Mouse (Mus musculus) left cerebral cortex, adult 9 months (tissue): ENCODE measurements at regions not wholly inside any gene's neighbourhood (a gene's known extent, or its start where the extent isn't known, plus 50 kb on each side); places are given as distances from the start of the nearest gene placed in this dataset.

ENCODE experiments used
- DNase-seq, 2 experiments: peaks; one replicate each; pipeline ENCODE4 v3.0.0; 2022; ENCODE audit warnings: low spot score in 2 of 2

DNA sequence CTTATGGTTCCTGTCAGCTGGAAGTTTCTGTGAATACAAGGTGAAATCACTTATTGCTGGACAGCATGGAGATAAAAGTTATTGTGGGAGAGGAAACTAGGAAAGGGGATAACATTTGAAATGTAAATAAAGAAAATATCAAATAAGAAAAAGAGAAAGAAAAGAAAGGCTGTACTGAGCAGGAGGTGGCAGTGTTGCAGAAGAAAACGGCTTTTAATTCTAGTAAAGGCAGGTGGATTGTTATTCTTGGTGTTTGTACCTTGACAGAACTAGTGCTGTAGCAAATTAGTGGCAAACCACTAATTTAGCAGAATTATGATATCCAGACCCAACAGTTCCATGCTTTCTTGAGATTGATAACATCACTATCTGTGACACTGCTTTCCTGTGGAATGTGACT lies 52.6 kb downstream of the Gm10358 start:
- peak in 1 of 2 experiments; percentile 7 for DNase-seq

GRCm38 (mm10) chr8:75350141-75350540 lies 56.2 kb downstream of the Gm10358 start:
- DNase-seq: no peak

DNA sequence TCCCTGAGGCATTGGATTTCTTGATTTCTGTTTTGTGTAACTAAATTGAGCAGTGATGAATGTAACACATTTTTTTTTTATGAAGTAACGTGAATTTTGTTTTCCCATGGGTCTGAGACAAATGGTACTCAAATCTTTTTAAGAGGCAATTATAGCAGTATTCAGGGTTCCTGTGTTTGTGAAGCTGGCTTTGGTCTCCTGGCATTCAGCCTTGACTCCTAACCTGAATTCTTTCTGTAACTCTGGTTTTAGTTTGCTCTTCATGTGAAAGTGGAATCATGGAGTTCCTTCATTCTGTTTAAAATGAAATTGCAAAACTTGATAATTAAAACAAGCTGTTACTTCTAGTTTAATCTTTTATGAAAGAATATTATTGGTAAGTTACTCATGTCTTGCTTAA lies 58.3 kb downstream of the Gm10358 start:
- DNase-seq: no peak

GRCm38 (mm10) chr8:75320614-75321013 lies 85.8 kb downstream of the Gm10358 start:
- no peak for DNase-seq

DNA sequence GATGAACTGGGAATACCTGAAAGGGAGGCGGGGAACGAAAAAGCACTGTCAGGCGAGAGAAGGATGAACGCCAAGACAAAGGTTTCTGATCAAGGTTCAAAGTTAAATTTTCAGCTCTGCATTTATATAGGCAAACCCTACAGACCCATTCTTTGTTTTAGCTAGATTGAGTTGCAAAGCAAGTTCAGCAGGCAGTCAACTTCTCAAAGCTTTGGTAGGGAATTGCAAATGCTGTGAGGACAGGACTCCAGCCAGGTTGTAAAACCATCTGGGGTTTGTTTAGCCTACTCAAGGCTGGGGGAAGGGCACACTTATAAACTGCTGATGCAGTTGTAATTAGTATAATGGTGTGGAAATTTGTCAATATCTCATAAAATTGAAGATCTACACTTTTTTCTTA lies 87.9 kb downstream of the Gm10358 start:
- no peak for DNase-seq

- peak in 1 of 2 experiments; percentile 59 for DNase-seq
Measured at GRCm38 (mm10) chr8:75315886-75316285, 90.5 kb downstream of the Gm10358 start.

DNA sequence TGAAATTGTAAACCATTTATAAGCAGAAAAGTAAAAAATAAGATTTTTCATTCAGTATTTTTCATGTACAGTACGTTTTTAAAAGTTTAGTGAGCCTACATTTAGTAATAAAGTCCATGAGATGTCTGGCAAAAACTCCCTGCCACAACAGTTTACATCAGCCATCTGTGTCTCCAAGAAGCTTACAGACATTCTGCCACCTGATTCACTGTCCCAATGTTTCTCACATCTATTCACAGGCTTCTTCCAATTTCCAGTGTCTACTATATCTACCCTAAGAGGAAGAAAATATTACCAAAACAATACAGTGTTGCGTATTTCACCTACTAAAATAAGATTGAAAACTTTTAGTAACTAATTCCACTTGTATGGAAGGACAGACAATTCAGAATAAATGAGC lies 95.7 kb downstream of the Rasd2 start:
- no peak for DNase-seq

GRCm38 (mm10) chr8:75291921-75292320 lies 78.2 kb downstream of the Rasd2 start:
- DNase-seq: no peak

DNA sequence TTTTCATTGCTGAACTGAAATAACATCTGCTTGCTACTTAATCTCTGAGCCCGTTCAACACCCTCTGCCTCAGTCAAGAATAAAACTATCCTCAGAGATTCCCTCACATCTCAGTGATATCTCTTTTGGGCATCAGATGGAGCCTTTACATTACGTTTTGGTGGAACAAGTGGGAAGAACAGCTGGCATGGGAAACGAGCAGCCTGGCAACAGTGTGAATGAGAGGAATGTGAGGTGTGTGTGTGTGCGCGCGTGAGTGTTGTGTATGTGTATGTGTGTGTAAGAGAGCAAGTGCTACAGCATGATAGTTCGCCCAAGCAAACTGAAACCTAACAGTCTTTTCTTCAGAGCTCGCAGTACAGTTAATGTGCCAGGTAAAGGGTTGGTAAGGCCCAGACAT lies 76.2 kb downstream of the Rasd2 start:
- DNase-seq: peak in 1 of 2 experiments; percentile 17
